Mouse (Mus musculus): ENCODE data around the gene Bcar3. TPM values are rescaled to one million over a fixed set of nuclear protein-coding genes. Genes with fewer than 3 reads are reported as not detected.

Gene Bcar3
- polyA plus RNA-seq, 1 experiment from 2014 or later: 4.4 TPM

GRCm38 (mm10) chr3:122566112-122566511 lies 272.2 kb downstream of the Bcar3 start:
- Histone ChIP-seq H3K4me3 (ENCODE audit: low read depth, low read length) (no peak overlapping the region), H3K9ac (replicated peaks; ENCODE audit: low read depth, low read length) (no peak overlapping the region), H3K9me3 (ENCODE audit: control insufficient read depth, low read length) (no peaks in the 10 kb centered on the region), H3K36me3 (ENCODE audit: control insufficient read depth, insufficient read depth, low read length) (peaks cover 3% of the 10 kb centered on the region; the same call in 1 of the 2 replicates), H3K27ac (ENCODE audit: low read depth, low read length) (no peak overlapping the region), H3K27me3 (ENCODE audit: control insufficient read depth, insufficient read depth, low read length) (no peaks in the 10 kb centered on the region), H3K4me2 (ENCODE audit: low read depth, low read length) (no peak overlapping the region), H3K4me1 (ENCODE audit: control insufficient read depth, insufficient read depth, low read length) (no peaks in the 10 kb centered on the region)
- WGBS: 69% methylated on average over 3 of the region's 3 CpGs
- ATAC-seq (ENCODE audit: low read depth): no peak

- no peaks in the 10 kb centered on the region for H3K27me3 ChIP-seq (ENCODE audit: control insufficient read depth, insufficient read depth, low read length)
- H3K9me3 ChIP-seq (ENCODE audit: control insufficient read depth, low read length): no peaks in the 10 kb centered on the region
- no peak overlapping the region for H3K4me2 ChIP-seq (ENCODE audit: low read depth, low read length)
- no peak overlapping the region for H3K27ac ChIP-seq (ENCODE audit: low read depth, low read length)
- H3K36me3 ChIP-seq (ENCODE audit: control insufficient read depth, insufficient read depth, low read length): peaks cover 3% of the 10 kb centered on the region; the same call in 1 of the 2 replicates
- 80% methylated on average over 4 of the region's 4 CpGs for WGBS
- H3K4me1 ChIP-seq (ENCODE audit: control insufficient read depth, insufficient read depth, low read length): no peaks in the 10 kb centered on the region
- no peak for ATAC-seq (ENCODE audit: low read depth)
- H3K9ac ChIP-seq (replicated peaks; ENCODE audit: low read depth, low read length): no peak overlapping the region
- H3K4me3 ChIP-seq (ENCODE audit: low read depth, low read length): no peak overlapping the region
Observed at GRCm38 (mm10) chr3:122566549-122566948, 272.6 kb downstream of the Bcar3 start.

- 85% methylated on average over 5 of the region's 5 CpGs for WGBS
- no peak overlapping the region for H3K27ac ChIP-seq (ENCODE audit: low read depth, low read length)
- no peak overlapping the region for H3K4me2 ChIP-seq (ENCODE audit: low read depth, low read length)
- H3K36me3 ChIP-seq (ENCODE audit: control insufficient read depth, insufficient read depth, low read length): no peaks in the 10 kb centered on the region
- H3K4me3 ChIP-seq (ENCODE audit: low read depth, low read length): no peak overlapping the region
- H3K9ac ChIP-seq (replicated peaks; ENCODE audit: low read depth, low read length): no peak overlapping the region
- ATAC-seq (ENCODE audit: low read depth): no peak; the same call in 1 of the 2 replicates
- no peaks in the 10 kb centered on the region for H3K27me3 ChIP-seq (ENCODE audit: control insufficient read depth, insufficient read depth, low read length)
- H3K9me3 ChIP-seq (ENCODE audit: control insufficient read depth, low read length): no peaks in the 10 kb centered on the region
- H3K4me1 ChIP-seq (ENCODE audit: control insufficient read depth, insufficient read depth, low read length): 0 out of 2 replicates have a peak, but pooled peaks cover 5% of the 10 kb centered on the region
Observed at GRCm38 (mm10) chr3:122573426-122574286, 279.7 kb downstream of the Bcar3 start.

GRCm38 (mm10) chr3:122574921-122575320 lies 281.0 kb downstream of the Bcar3 start:
- no peak overlapping the region for H3K4me3 ChIP-seq (ENCODE audit: low read depth, low read length)
- 0 out of 2 replicates have a peak, but pooled peaks cover 5% of the 10 kb centered on the region for H3K4me1 ChIP-seq (ENCODE audit: control insufficient read depth, insufficient read depth, low read length)
- H3K9ac ChIP-seq (replicated peaks; ENCODE audit: low read depth, low read length): no peak overlapping the region
- H3K27me3 ChIP-seq (ENCODE audit: control insufficient read depth, insufficient read depth, low read length): no peaks in the 10 kb centered on the region
- no peak overlapping the region for H3K27ac ChIP-seq (ENCODE audit: low read depth, low read length)
- no peak for ATAC-seq (ENCODE audit: low read depth)
- no peaks in the 10 kb centered on the region for H3K9me3 ChIP-seq (ENCODE audit: control insufficient read depth, low read length)
- no peak overlapping the region for H3K4me2 ChIP-seq (ENCODE audit: low read depth, low read length)
- H3K36me3 ChIP-seq (ENCODE audit: control insufficient read depth, insufficient read depth, low read length): no peaks in the 10 kb centered on the region
- 82% methylated on average over 1 of the region's 1 CpGs for WGBS

- Histone ChIP-seq H3K4me3 (ENCODE audit: low read depth, low read length) (no peak overlapping the region), H3K9ac (replicated peaks; ENCODE audit: low read depth, low read length) (no peak overlapping the region), H3K36me3 (ENCODE audit: control insufficient read depth, insufficient read depth, low read length) (no peaks in the 10 kb centered on the region), H3K4me2 (ENCODE audit: low read depth, low read length) (no peak overlapping the region), H3K9me3 (ENCODE audit: control insufficient read depth, low read length) (no peaks in the 10 kb centered on the region), H3K27me3 (ENCODE audit: control insufficient read depth, insufficient read depth, low read length) (no peaks in the 10 kb centered on the region), H3K4me1 (ENCODE audit: control insufficient read depth, insufficient read depth, low read length) (0 out of 2 replicates have a peak, but pooled peaks cover 3% of the 10 kb centered on the region), H3K27ac (ENCODE audit: low read depth, low read length) (no peak overlapping the region)
- no peak for ATAC-seq (ENCODE audit: low read depth)
Observed at GRCm38 (mm10) chr3:122577360-122577759, 283.4 kb downstream of the Bcar3 start.

MicroRNAs within 50 kb of the gene (microRNA counts, 519-probe panel; counts per million panel counts)
- not detected for microRNA mmu-miR-760

Small RNAs within 50 kb of the gene (microRNA-seq; reads per million reads assigned to microRNA genes)
- gene Mir760 (177 reads per million, percentile 54 among the genes with 10 or more reads in this experiment), gene Mir7657 (not detected)

Other genes with a start within 250 kb of the Bcar3 start
- gene Abca4, start 249.7 kb upstream of the Bcar3 start, polyA plus RNA-seq (2014; fragmentation: Nextera tagmentation; extraction: Ambion mirVana): 0.66 and 0.75 TPM in 2 replicates
- gene Gclm, start 48.6 kb upstream of the Bcar3 start, polyA plus RNA-seq (2014; fragmentation: Nextera tagmentation; extraction: Ambion mirVana): 48.1 and 55.5 TPM in 2 replicates
- gene Dnttip2, start 19.7 kb upstream of the Bcar3 start, polyA plus RNA-seq (2014; fragmentation: Nextera tagmentation; extraction: Ambion mirVana): 48.2 and 54.3 TPM in 2 replicates